Mouse (Mus musculus) ES-CJ7 (cell line): Measurements from ENCODE around the gene Rbpj.
A peak's percentile ranks its signal among the peaks of the same experiment; 100 is the strongest.

Experiments used
- DNase-seq: peaks from one replicate; pipeline ENCODE4 v3.0.0; 2011; ENCODE audit warnings: low read depth, low spot score

Rbpj gene

DNA sequence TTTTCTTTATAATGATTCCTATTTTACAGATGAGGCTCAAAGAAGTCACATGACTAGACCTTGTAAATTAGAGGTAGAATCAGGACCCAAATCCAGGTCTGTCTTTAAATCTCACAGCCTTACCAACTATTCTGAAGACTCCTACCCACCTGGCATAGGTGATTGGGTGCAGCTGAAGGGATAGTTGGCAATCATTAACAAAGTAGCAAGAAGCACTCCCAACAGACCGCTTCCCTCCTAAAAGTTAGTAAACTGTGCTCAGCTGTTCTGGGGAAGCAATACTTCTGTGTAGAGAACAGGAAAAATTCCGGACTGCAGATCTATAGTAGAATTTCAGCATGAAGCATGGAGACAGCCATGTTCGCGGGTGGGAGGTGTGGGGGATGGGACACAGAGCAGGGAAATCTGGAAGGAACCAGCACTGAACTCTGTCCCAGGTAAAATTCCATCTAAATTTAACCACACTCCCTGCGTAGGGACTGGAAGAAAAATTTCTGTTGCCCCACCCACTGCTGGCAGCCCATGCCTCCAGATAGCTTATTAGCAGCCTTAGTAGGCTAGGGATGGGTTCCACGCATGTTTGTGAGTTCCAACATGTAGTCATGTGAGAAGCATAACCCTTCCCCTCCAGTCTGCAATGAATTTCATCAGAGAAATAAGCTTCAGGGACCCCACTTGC, 3.3 kb downstream of the Rbpj start:
- DNase-seq, result peak; percentile 41

GRCm38 (mm10) chr5:53469777-53470131, 3.8 kb downstream of the Rbpj start:
- DNase-seq, result no peak

DNA sequence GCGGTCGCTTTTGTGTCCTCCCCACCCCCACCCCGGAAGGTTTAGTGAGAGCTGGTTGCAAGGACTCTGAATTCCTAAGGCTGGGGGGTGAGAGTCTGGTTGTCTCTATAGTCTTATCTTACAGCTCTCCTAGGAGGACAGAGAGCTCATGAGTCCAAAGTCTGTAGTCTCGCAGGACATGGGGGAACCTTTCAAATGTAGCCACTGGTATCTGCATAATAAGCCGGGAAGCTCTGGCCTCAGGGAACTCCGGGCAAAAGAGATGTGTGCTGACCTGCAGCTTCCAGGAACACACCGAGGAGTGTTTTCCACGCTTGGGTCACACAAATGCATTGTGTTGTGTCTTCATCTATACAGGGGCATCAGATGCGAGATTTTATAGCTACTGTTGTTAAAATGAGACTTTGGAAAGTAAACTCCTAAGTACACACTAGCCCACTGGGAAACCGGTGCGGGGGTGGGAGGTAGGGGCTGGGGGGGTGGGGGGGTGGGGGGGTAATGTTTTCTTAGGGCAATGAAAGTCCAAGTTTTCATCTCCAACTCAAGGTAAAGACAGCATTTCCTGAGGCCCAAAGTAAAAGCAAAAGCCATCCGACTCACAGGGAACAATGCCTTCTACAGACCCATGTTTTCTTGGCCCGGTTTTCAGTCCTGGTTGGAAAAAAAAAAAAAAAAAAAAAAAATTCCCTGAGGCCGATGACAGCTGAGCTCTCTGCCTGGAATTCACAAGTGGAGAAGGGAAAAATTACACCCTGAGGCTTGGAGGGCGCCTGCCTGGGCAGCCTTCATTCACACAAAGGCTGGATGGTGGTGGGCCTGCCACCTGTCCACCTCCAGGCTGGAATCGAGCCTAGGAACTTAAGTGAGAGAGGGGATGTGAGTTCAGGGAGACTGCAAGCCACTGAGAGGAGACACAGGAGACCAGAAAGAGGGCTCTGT, 4.5 kb downstream of the Rbpj start:
- peak; percentile 85 for DNase-seq

- DNase-seq, result no peak
Observed at GRCm38 (mm10) chr5:53472485-53472884, 6.5 kb downstream of the Rbpj start.

DNA sequence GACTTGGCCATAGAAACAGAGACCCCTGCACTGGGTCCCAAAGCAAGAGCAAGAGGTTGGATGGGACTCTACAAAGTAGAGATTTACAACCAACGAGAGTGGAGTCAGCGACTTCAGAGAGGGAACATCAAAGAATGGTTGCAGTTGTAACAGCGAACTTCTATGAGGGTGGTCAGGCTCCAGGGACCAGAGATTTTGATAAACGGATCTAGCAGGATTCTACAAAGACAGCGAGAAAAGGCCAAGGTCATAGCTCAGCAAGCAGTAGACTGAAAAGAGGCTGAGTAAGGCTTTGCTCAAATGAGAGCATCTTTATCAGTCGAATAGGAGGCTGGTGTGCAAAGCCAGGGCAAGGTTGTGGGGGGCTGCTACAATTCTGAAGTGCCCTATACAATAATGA, 13.2 kb downstream of the Rbpj start:
- no peak for DNase-seq

GRCm38 (mm10) chr5:53479891-53480290, 13.9 kb downstream of the Rbpj start:
- no peak for DNase-seq

DNA sequence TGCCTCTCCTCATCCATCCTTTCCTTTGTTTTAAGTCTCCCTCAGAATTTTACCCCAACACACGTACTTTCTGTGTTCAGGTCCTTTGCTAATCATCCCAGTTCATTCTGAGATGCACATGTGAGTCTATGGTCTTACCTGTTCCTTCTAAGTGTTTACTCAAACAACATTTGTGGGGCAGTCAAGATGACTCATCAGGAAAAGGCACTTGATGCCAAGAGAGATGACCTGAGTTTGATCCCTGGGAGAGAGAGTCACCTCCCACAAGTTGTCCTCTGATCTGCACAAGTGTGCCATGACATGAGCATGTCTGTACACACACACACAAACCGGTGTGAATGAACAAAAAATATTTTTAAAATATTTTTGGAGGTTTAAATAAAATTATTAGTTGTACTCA, 15.1 kb downstream of the Rbpj start:
- DNase-seq, result no peak

DNA sequence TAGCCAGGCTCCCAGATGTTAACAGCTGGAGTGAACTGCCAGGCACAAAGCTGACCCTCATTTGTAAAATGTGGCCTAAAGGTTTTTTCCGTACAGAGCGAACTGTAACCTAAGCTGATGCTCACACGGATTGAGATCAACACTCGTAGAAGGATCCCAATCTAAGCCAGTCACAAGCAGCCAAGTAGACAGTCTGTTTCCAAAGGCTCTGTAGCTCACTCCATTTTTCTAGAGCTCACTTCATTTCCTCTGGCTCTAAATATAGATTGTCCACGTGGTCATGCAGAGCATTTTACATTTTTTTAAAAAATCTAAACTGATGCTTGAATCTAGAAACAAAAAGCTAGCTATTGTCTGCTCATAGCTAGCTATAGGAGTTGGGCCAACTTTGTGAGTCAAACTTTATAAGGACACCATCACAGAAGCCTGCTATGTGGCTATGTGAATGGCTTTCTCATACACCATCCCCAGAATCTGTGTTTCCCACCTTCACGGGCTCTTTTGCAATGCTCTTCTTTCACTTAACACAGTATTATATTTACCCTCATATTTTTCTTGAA, 19.2 kb downstream of the Rbpj start:
- DNase-seq, result no peak

- DNase-seq, result no peak
Observed at GRCm38 (mm10) chr5:53485934-53486475, 20.1 kb downstream of the Rbpj start.

DNA sequence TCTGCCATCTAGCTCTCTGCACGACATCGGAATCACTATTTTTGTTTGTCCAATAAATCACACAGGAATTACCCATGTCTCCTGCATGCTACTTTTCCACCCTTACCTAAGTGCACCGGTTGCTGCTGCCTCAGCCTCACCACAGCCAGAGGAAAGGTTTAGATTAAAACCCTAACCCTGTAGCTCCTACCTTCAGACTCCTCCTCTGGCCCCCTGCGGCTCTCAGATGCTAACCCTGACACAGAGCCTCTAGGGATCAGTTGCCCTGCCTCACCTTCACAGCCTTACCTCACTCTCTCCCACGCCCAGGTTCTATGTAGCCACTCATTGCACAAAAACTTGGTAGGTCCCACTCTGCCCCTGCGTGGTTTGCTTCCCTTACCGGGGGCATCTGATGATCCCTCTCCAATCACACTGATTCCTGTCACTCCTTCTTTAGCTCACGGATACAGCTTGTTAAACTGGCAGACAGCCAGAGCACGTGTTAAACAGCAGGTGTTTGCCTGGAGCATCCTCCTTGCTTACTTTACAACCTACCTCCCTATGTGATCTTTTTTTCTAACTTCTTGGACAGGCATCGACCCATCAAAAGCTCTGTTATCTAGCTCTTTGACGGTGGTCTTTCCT, 21.1 kb downstream of the Rbpj start:
- DNase-seq, result peak; percentile 38

DNA sequence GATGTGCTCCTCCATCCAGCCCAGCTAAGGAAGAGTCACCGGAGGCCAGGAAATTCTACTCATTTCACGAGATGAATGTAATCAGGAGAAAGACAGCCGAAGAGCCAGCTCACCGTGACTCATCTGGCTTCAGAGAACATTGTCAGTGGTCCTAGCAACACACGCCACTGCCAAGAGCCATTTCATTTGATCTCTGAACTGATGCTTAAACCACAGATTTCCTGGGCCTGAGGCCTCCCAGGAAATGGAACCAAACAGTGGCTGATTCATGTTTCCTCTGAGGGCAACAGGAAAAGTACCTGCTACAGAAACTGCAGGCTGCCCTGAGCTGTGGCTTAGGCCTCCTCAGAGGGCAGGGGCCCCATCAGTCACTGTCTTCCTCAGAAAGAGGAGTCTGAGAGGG, 24.7 kb downstream of the Rbpj start:
- DNase-seq, result no peak

GRCm38 (mm10) chr5:53493756-53494155, 27.8 kb downstream of the Rbpj start:
- no peak for DNase-seq

- DNase-seq, result no peak
Observed at GRCm38 (mm10) chr5:53494536-53495159, 28.7 kb downstream of the Rbpj start.

- DNase-seq, result no peak
Observed at GRCm38 (mm10) chr5:53496846-53497549, 31.0 kb downstream of the Rbpj start.

GRCm38 (mm10) chr5:53499571-53499970, 33.6 kb downstream of the Rbpj start:
- DNase-seq, result no peak

DNA sequence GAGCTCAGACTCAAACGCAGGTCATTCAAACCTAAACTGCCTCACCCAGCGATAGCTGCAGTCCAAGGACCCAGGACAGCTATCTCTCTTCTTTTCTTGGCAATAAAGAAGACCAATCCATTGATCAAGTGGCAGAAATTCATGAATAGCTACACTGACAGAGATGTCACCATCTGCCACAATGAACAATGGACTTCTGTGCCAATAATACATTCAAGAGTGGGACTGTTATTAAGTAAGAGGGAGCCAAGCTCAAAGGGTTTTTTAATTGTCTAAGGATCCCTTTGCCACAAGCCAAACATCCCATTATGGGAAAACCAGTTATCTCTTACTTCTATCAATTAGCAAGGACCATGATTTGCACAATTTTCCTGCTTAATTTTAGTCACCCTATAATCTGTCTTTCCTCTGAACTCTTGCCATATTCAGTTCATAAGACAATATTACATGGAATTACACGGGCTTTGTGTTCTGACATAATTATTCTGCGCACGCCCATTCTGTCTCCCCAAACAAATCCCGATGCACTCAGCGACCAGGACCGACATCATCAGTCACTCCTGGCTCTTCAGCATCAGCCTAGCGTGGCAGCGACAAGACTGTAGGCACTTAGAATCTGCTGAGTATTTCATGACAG, 34.7 kb downstream of the Rbpj start:
- DNase-seq, result no peak

- DNase-seq, result no peak
Observed at GRCm38 (mm10) chr5:53503261-53503660, 37.3 kb downstream of the Rbpj start.

- peak; percentile 90 for DNase-seq
Observed at GRCm38 (mm10) chr5:53505751-53506150, 39.8 kb downstream of the Rbpj start.

DNA sequence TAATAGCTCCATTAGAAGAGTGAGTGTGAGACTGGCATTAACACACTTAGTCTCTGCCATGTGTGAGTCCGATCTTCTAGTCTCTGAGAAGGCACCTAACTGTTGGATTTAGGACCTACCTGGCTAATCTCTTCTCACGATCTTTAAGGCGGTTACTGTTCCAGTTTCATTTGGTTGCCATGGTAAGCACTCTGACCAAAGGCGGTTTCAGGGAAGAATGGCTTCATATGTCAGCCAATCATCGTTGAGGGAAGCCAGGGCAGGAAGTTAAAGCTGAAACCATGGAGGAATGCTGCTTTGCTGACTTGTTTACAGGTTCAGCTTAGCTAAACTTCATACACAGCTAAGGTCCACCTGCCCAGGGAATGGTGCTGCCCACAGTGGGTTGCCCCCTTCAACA, 41.4 kb downstream of the Rbpj start:
- DNase-seq, result peak; percentile 82

DNA sequence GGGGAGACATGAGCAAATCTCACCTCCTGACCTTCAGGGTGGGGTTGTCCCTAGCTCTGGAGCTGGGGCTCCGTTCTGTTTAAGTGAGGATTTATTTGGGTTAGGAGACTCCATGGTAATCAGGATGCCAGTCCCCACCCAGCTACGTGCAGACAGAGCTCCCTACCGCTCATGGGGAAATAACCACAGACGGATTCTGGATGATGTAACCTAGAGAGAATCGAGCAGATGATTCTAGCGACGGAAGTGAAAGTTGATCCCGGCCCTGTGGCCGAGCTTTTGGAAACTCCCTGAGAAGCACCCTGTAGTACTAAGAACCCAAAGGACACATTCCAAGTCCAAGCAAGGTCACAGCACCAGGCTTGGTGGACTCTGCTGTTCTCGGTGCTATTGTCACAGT, 43.5 kb downstream of the Rbpj start:
- DNase-seq, result peak; percentile 81
